Mouse (Mus musculus) stomach, postnatal 0 days (tissue): ENCODE data around the gene Clic4.

Experiments used
- CTCF ChIP-seq: IDR thresholded peaks from 2 replicates; pipeline ENCODE4 v1.5.1; 2016; ENCODE audit warnings: antibody characterized with exemption, low read depth, mild to moderate bottlenecking, moderate library complexity
- EP300 ChIP-seq: optimal IDR thresholded peaks from 2 replicates; pipeline ENCODE3; 2016; ENCODE audit warnings: antibody characterized with exemption

GRCm38 (mm10) chr4:135191604-135192003 lies 81.0 kb downstream of the Clic4 start:
- no peak for TF ChIP-seq CTCF
- TF ChIP-seq EP300 = no peak
